Mouse (Mus musculus): ENCODE results near the gene 4833439L19Rik. TPM values are rescaled to one million over a fixed set of nuclear protein-coding genes. Genes with fewer than 3 reads are reported as not detected.

The 4833439L19Rik gene
- total and polyA plus RNA-seq, 3 experiments, result 23.1 to 25.0 (median 23.5) TPM

DNA sequence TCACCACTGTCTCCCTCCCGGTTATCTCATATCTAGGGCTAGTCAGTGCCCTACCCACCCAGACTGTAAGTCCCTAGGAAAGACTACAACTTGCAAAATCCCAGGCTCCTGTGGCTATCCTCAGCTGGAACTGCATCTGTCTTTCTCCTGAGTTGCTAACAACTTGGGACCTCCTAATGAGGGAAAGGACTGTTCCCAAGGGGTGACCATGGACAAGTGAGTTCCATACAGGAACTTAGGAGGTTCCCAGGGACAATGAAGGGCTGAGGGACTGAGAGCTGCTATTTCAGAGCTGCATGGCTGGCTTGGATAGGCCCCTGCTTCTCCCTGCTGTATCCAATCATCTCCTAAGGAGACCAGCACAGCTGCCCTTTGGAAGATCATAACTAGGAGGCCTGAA, 44.1 kb upstream of the 4833439L19Rik start:
- peaks cover 0 to 10% of the 10 kb centered on the region in 2 experiments; a peak in 2 of 4 replicates for H3K4me1 ChIP-seq (ENCODE audit: control insufficient read depth in 1 of 2, insufficient read depth in 2 of 2)
- H3K9ac ChIP-seq (ENCODE audit: insufficient read depth, low read depth), result no peak overlapping the region
- H3K27ac ChIP-seq (ENCODE audit: insufficient read depth, low read depth), result no peak overlapping the region

DNA sequence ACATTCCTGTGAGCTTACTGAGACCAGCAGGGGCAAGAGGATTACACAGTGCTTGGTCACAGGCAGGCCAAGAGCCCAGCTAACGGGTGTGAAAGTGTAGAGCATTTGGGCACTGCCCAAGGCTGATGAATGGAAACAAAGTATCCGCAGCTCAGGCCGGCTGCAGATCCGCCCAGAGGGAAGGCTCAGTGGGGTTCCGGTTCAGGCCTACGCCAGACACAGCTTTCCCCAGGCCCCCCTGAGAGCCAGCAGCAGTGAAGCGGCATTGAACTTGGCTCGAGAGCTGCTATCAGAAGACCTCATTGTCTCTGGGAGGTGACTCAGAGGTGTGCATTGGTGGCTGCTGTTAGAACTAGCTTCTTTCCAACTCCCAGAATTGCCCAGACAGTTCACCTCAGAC, 43.4 kb upstream of the 4833439L19Rik start:
- in situ Hi-C loops (cut with MboI; ENCODE audit: low pct_ligation_motif_present, low pct_unique_long_range_greater_than_20kb, low sequenced_read_pairs), result no loop called here
- no peak overlapping the region for H3K27ac ChIP-seq (ENCODE audit: insufficient read depth, low read depth)

More for the DNA sequence above, 44.1 kb upstream of the 4833439L19Rik start:
- dilution Hi-C loops (cut with MboI; ENCODE audit: extremely low pct_ligation_motif_present, extremely low pct_unique_long_range_greater_than_20kb, low sequenced_read_pairs) (no loop called here), in situ Hi-C loops (cut with MboI; ENCODE audit: low pct_ligation_motif_present, low pct_unique_long_range_greater_than_20kb, low sequenced_read_pairs) (no loop called here)
- Histone ChIP-seq H3K9me3 (replicated peaks; ENCODE audit: low read length) (no peaks in the 10 kb centered on the region), H3K36me3 (replicated peaks in 1 of 2; ENCODE audit: control insufficient read depth in 1 of 2, insufficient read depth in 1 of 2, low read length in 1 of 2) (peaks cover 0 to 12% of the 10 kb centered on the region in 2 experiments), H3K79me2 (replicated peaks; ENCODE audit: control insufficient read depth, extremely low read depth, insufficient read depth, poor library complexity, severe bottlenecking) (no peaks in the 10 kb centered on the region), H3K4me2 (ENCODE audit: insufficient read depth, low read depth, poor library complexity, severe bottlenecking) (no peak overlapping the region), H3K4me3 (replicated peaks in 1 of 3; ENCODE audit: low read depth in 2 of 3, low read length in 2 of 3, poor library complexity in 1 of 3) (no peak overlapping the region), H3K27me3 (replicated peaks) (no peaks in the 10 kb centered on the region)
- TF ChIP-seq JUND (conservative IDR thresholded peaks at IDR 0.05; ENCODE audit: low read depth, low read length) (no peak), KAT2A (IDR thresholded peaks at IDR 0.05; ENCODE audit: insufficient replicate concordance, low read length) (no peak), POLR2AphosphoS2 (IDR thresholded peaks at IDR 0.05; ENCODE audit: low read depth, low read length) (no peak), CHD1 (IDR thresholded peaks at IDR 0.05; ENCODE audit: low read depth, low read length) (no peak), MAFK (IDR thresholded peaks at IDR 0.05; ENCODE audit: insufficient replicate concordance, low read length) (no peak), HCFC1 (IDR thresholded peaks at IDR 0.05; ENCODE audit: low read depth, low read length) (no peak), E2F4 (IDR thresholded peaks at IDR 0.05; ENCODE audit: insufficient replicate concordance, low read depth, low read length) (no peak), ZMIZ1 (IDR thresholded peaks at IDR 0.05; ENCODE audit: low read depth, low read length) (no peak), NRF1 (IDR thresholded peaks at IDR 0.05; ENCODE audit: low read depth, low read length) (no peak), NELFE (IDR thresholded peaks at IDR 0.05; ENCODE audit: low read depth, low read length) (no peak), TCF12 (IDR thresholded peaks at IDR 0.05; ENCODE audit: low read depth, low read length) (no peak), RCOR1 (conservative IDR thresholded peaks at IDR 0.05; ENCODE audit: low read depth, low read length) (no peak), CHD2 (IDR thresholded peaks at IDR 0.05; ENCODE audit: low read length) (no peak), UBTF (IDR thresholded peaks at IDR 0.05; ENCODE audit: low read depth, low read length) (no peak), ELF1 (IDR thresholded peaks at IDR 0.05; ENCODE audit: low read depth, low read length) (no peak), ZKSCAN1 (IDR thresholded peaks at IDR 0.05; ENCODE audit: borderline replicate concordance, low read depth, low read length) (no peak), MAX (IDR thresholded peaks at IDR 0.05; ENCODE audit: low read length) (no peak), USF2 (conservative IDR thresholded peaks at IDR 0.05; ENCODE audit: low read depth, low read length) (no peak), USF1 (IDR thresholded peaks at IDR 0.05; ENCODE audit: low read depth, low read length) (no peak)
- no peak for DNase-seq (ENCODE audit: extremely low read depth)

More for the DNA sequence above, 43.4 kb upstream of the 4833439L19Rik start:
- peaks cover 0 to 10% of the 10 kb centered on the region in 2 experiments; a peak in 2 of 4 replicates for H3K4me1 ChIP-seq (ENCODE audit: control insufficient read depth in 1 of 2, insufficient read depth in 2 of 2)
- no peaks in the 10 kb centered on the region for H3K79me2 ChIP-seq (replicated peaks; ENCODE audit: control insufficient read depth, extremely low read depth, insufficient read depth, poor library complexity, severe bottlenecking)
- no peak for TF ChIP-seq GABPA (IDR thresholded peaks at IDR 0.05; ENCODE audit: insufficient replicate concordance, low read depth, low read length)
- no peak overlapping the region for H3K4me2 ChIP-seq (ENCODE audit: insufficient read depth, low read depth, poor library complexity, severe bottlenecking)
- DNase-seq (ENCODE audit: extremely low read depth), result no peak
- no peaks in the 10 kb centered on the region for H3K9me3 ChIP-seq (replicated peaks; ENCODE audit: low read length)
- H3K4me3 ChIP-seq (replicated peaks in 1 of 3; ENCODE audit: low read depth in 2 of 3, low read length in 2 of 3, poor library complexity in 1 of 3), result no peak overlapping the region
- H3K36me3 ChIP-seq (replicated peaks in 1 of 2; ENCODE audit: control insufficient read depth in 1 of 2, insufficient read depth in 1 of 2, low read length in 1 of 2), result peaks cover 0 to 13% of the 10 kb centered on the region in 2 experiments
- dilution Hi-C loops (cut with MboI; ENCODE audit: extremely low pct_ligation_motif_present, extremely low pct_unique_long_range_greater_than_20kb, low sequenced_read_pairs), result no loop called here
- no peaks in the 10 kb centered on the region for H3K27me3 ChIP-seq (replicated peaks)
- no peak overlapping the region for H3K9ac ChIP-seq (ENCODE audit: insufficient read depth, low read depth)

All from CH12.LX (cell line).